Mouse (Mus musculus): Measurements from ENCODE around the gene Clec18a. TPM values are rescaled to one million over a fixed set of nuclear protein-coding genes. Genes with fewer than 3 reads are reported as not detected.

The Clec18a gene
- total and polyA plus RNA-seq, 2 experiments from 2014 or later, result 0.05 TPM; not detected in 1

DNA sequence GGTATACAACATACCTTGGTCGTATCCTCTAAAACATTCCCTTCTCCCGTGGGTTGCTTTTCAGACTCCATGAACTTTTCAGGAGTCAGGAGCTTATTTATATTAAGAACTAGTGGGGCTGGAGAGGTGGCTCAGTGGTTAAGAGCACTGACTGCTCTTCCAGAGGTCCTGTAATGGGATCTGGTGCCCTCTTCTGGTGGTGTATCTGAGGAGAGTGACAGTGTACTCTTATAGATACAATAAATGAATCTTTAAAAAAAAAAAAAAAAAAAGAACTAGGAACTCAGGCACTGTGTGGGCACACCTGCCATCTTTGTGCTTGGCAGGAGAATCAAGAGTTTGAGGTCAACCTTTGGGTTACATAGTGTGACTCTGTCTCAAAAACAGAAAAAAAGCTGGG is 43.5 kb downstream of the Clec18a start:
- ATAC-seq (ENCODE audit: insufficient read depth, low read depth), result no peak
- H3K36me3 ChIP-seq (replicated peaks; ENCODE audit: control insufficient read depth, insufficient read depth, low read length), result peaks cover 99% of the 10 kb centered on the region
- WGBS, result 91% methylated on average over 2 of the region's 2 CpGs
- TF ChIP-seq CTCF (IDR thresholded peaks at IDR 0.05; ENCODE audit: low read depth), result no peak
- no peak for TF ChIP-seq EP300 (IDR thresholded peaks at IDR 0.05; ENCODE audit: low read depth)
- H3K9ac ChIP-seq (replicated peaks; ENCODE audit: low read depth, low read length), result no peak overlapping the region
- no peak overlapping the region for H3K4me3 ChIP-seq (ENCODE audit: low read depth, low read length)
- no peaks in the 10 kb centered on the region for H3K9me3 ChIP-seq (replicated peaks; ENCODE audit: control insufficient read depth, low read length)
- no peaks in the 10 kb centered on the region for H3K27me3 ChIP-seq (ENCODE audit: control insufficient read depth, insufficient read depth, low read length)
- H3K27ac ChIP-seq (ENCODE audit: low read depth), result no peak overlapping the region
- no peak for DNase-seq (ENCODE audit: low spot score)
- no peaks in the 10 kb centered on the region for H3K4me1 ChIP-seq (ENCODE audit: control insufficient read depth, insufficient read depth)
- H3K4me2 ChIP-seq (ENCODE audit: low read depth, low read length), result no peak overlapping the region

DNA sequence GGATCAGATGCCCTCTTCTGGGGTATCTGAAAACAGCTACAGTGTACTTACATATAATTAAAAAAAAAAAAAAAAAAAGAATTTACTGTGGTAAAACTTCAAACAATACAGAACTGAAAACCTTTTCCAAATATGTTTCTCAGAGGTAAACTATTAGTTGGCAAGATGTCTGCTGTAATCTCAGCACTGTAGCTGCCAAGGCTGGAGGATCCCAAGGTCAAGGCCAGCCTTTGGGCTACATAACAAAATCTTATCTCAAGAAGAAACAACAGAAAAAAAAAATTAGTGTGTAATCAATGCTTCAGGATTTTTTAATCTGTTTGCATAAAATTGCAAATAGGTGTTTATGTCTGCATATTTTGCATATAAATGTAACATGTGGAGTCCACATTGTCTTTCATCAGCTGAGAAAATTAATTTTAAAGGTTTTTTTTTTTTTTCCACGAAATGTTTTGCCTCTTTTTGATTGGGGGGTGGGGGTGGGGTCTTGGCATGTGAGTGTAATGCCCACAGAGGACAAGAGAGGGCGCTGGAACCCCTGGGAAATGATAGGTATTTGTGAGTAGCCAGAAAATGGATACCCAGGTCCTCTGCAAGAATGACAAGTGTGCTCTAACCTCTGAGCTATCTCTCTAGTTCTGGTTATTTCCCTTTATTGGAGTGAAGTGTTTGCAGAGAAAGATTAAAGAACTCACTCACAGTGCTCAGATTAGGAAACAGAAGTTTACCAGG is 48.1 kb downstream of the Clec18a start:
- H3K9ac ChIP-seq (replicated peaks; ENCODE audit: low read depth, low read length), result no peak overlapping the region
- TF ChIP-seq CTCF (IDR thresholded peaks at IDR 0.05; ENCODE audit: low read depth) (peak; percentile 7; the same call in 1 of the 2 replicates), EP300 (IDR thresholded peaks at IDR 0.05; ENCODE audit: low read depth) (no peak)
- 32% methylated on average over 2 of the region's 2 CpGs for WGBS
- H3K36me3 ChIP-seq (replicated peaks; ENCODE audit: control insufficient read depth, insufficient read depth, low read length), result peaks cover 96% of the 10 kb centered on the region
- H3K27me3 ChIP-seq (ENCODE audit: control insufficient read depth, insufficient read depth, low read length), result no peaks in the 10 kb centered on the region
- H3K4me2 ChIP-seq (ENCODE audit: low read depth, low read length), result no peak overlapping the region
- no peaks in the 10 kb centered on the region for H3K4me1 ChIP-seq (ENCODE audit: control insufficient read depth, insufficient read depth)
- H3K27ac ChIP-seq (ENCODE audit: low read depth), result no peak overlapping the region
- DNase-seq (ENCODE audit: low spot score) (no peak), ATAC-seq (ENCODE audit: insufficient read depth, low read depth) (no peak)
- no peaks in the 10 kb centered on the region for H3K9me3 ChIP-seq (replicated peaks; ENCODE audit: control insufficient read depth, low read length)
- no peak overlapping the region for H3K4me3 ChIP-seq (ENCODE audit: low read depth, low read length)

GRCm38 (mm10) chr8:111042546-111042945 is 49.7 kb downstream of the Clec18a start:
- peaks cover 93% of the 10 kb centered on the region for H3K36me3 ChIP-seq (replicated peaks; ENCODE audit: control insufficient read depth, insufficient read depth, low read length)

DNA sequence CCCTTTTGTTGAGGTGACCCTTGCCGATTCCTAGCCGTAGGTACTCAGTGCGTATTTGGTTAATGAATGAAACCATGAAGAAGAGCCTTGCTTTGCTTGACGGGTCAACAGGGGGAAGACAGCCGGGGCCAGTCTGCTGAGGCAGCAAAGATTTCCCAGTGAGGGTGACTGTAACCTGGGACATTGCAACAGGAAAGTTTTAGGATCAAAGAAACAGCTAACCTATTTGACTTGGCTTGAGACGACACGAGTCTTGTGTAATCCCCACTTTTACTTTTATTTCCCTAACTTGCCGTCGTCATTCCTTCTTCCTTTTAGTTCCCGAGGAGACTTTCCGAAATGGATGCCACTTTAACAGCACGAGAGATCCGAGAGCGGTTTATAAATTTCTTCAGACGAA is 55.6 kb downstream of the Clec18a start:
- H3K4me2 ChIP-seq (ENCODE audit: low read depth, low read length), result no peak overlapping the region
- WGBS, result 94% methylated on average over 15 of the region's 15 CpGs
- TF ChIP-seq CTCF (IDR thresholded peaks at IDR 0.05; ENCODE audit: low read depth) (no peak), EP300 (IDR thresholded peaks at IDR 0.05; ENCODE audit: low read depth) (no peak)
- H3K27ac ChIP-seq (ENCODE audit: low read depth), result no peak overlapping the region
- H3K9ac ChIP-seq (replicated peaks; ENCODE audit: low read depth, low read length), result no peak overlapping the region
- H3K36me3 ChIP-seq (replicated peaks; ENCODE audit: control insufficient read depth, insufficient read depth, low read length), result peaks cover 43% of the 10 kb centered on the region
- no peak for ATAC-seq (ENCODE audit: insufficient read depth, low read depth)
- peaks cover 8% of the 10 kb centered on the region for H3K4me1 ChIP-seq (ENCODE audit: control insufficient read depth, insufficient read depth)
- H3K4me3 ChIP-seq (ENCODE audit: low read depth, low read length), result no peak overlapping the region
- DNase-seq (ENCODE audit: low spot score), result no peak
- H3K27me3 ChIP-seq (ENCODE audit: control insufficient read depth, insufficient read depth, low read length), result 0 out of 2 replicates have a peak, but pooled peaks cover under 1% of the 10 kb centered on the region
- no peaks in the 10 kb centered on the region for H3K9me3 ChIP-seq (replicated peaks; ENCODE audit: control insufficient read depth, low read length)

More at GRCm38 (mm10) chr8:111042546-111042945, 49.7 kb downstream of the Clec18a start:
- H3K27ac ChIP-seq (ENCODE audit: low read depth), result no peak overlapping the region
- TF ChIP-seq EP300 (IDR thresholded peaks at IDR 0.05; ENCODE audit: low read depth) (no peak), CTCF (IDR thresholded peaks at IDR 0.05; ENCODE audit: low read depth) (no peak)
- ATAC-seq (ENCODE audit: insufficient read depth, low read depth) (no peak), DNase-seq (ENCODE audit: low spot score) (no peak)
- no peaks in the 10 kb centered on the region for H3K9me3 ChIP-seq (replicated peaks; ENCODE audit: control insufficient read depth, low read length)
- no peak overlapping the region for H3K4me2 ChIP-seq (ENCODE audit: low read depth, low read length)
- H3K27me3 ChIP-seq (ENCODE audit: control insufficient read depth, insufficient read depth, low read length), result no peaks in the 10 kb centered on the region
- H3K4me1 ChIP-seq (ENCODE audit: control insufficient read depth, insufficient read depth), result no peaks in the 10 kb centered on the region
- H3K4me3 ChIP-seq (ENCODE audit: low read depth, low read length), result no peak overlapping the region
- 95% methylated on average over 19 of the region's 19 CpGs for WGBS
- H3K9ac ChIP-seq (replicated peaks; ENCODE audit: low read depth, low read length), result no peak overlapping the region

GRCm38 (mm10) chr8:111034276-111034675 is 58.0 kb downstream of the Clec18a start:
- H3K9ac ChIP-seq (replicated peaks; ENCODE audit: low read depth, low read length), result peak overlapping the region; percentile 82
- TF ChIP-seq EP300 (IDR thresholded peaks at IDR 0.05; ENCODE audit: low read depth) (no peak), CTCF (IDR thresholded peaks at IDR 0.05; ENCODE audit: low read depth) (no peak)
- peaks cover 24% of the 10 kb centered on the region for H3K36me3 ChIP-seq (replicated peaks; ENCODE audit: control insufficient read depth, insufficient read depth, low read length)
- peaks cover 8% of the 10 kb centered on the region for H3K4me1 ChIP-seq (ENCODE audit: control insufficient read depth, insufficient read depth)
- no peaks in the 10 kb centered on the region for H3K9me3 ChIP-seq (replicated peaks; ENCODE audit: control insufficient read depth, low read length)
- peak overlapping the region; percentile 73 for H3K4me2 ChIP-seq (ENCODE audit: low read depth, low read length)
- ATAC-seq (ENCODE audit: insufficient read depth, low read depth), result no peak
- 19% methylated on average over 12 of the region's 12 CpGs for WGBS
- H3K27ac ChIP-seq (ENCODE audit: low read depth), result peak overlapping the region; percentile 83
- H3K27me3 ChIP-seq (ENCODE audit: control insufficient read depth, insufficient read depth, low read length), result 0 out of 2 replicates have a peak, but pooled peaks cover 6% of the 10 kb centered on the region
- H3K4me3 ChIP-seq (ENCODE audit: low read depth, low read length), result peak overlapping the region; percentile 97
- no peak for DNase-seq (ENCODE audit: low spot score)

All from heart, postnatal 0 days (tissue).